Mouse (Mus musculus) hematopoietic stem cell, adult 5-6 weeks (primary cell): Measurements from ENCODE around the gene Snx10. TPM values are rescaled to one million over a fixed set of nuclear protein-coding genes. Genes with fewer than 3 reads are reported as not detected.

Experiments
- ATAC-seq, 2 experiments: fragments of 125-278 bp in 1 of 2; replicated peaks in 1 of 2; 2 replicates each; pipeline ENCODE4 v1.8.0; 2016 to 2017; ENCODE audit warnings: inconsistent platforms in 2 of 2, mild to moderate bottlenecking in 2 of 2, moderate number of reproducible peaks in 2 of 2, low read depth in 1 of 2, moderate TSS enrichment in 1 of 2; ENCODE audit not compliant: low FRiP score in 2 of 2, poor library complexity in 2 of 2, severe bottlenecking in 2 of 2, insufficient read depth in 1 of 2, low TSS enrichment in 1 of 2
- total RNA-seq: library from RNA; stranded (forward); fragments of 172-1452, 232-1000 nt; gene quantifications from 2 replicates; pipeline ENCODE4 v1.2.3, GENCODE M21; 2017

The Snx10 gene
- total RNA-seq, 1 experiment from 2014 or later, result 129 TPM

DNA sequence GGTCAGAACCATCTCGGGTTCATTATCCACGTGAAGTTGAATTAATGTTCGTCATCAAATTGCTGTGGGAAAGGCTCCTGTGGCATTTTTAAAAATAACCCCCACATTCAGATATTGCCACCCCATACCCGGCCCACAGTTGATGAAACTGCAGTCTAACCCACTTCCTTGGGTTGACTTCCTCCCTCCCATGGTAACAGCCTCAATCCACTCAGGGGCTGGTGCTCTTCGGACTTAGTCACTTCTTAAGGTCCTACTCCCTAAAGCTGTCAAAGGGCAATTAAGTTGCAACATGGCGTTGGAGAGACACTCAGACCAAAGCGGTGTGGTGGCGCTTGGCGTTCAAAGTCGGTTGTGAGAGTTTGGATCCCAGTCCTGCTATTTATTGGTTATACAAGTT lies 80.0 kb downstream of the Snx10 start:
- ATAC-seq, result peak; percentile 65 to 78

DNA sequence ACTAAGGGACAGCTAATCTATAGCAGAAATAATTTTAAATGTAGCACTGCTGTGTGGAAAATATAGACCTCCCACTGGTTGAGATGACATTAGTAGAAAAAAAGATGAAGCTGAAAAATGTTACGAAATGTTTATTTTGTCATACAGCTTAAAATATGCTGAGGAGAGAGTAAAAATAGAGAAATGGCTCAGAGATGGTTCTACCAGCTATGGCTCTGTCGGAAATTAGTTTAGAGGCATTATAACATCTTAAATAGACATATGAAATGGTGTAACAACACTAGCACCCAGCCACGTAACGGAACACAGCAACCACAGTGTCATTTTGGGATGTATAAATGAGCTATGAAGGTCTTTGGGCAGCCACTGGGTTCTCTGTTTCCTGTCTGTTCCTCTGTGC lies 82.5 kb downstream of the Snx10 start:
- peak; percentile 35 to 41; a peak in 2 of 4 replicates for ATAC-seq

DNA sequence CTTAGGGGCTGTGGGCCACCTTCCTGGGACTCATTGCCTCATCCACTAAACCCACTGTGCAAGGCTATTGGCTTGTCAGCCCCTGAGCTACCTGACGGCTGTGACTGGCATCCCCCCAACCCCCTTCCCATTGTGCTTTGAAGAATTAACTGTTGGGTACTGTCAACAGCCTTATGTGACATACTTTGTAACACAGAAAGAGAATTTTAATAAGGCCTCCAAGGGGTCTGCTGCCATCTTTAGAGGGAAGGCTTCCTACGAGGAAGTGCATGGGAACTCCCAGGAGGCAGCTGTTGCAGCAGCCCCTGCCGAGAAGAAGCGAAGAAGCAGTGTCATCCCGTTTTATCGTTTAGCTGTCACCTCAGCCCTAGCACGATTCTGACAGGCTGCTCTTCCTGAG lies 83.1 kb downstream of the Snx10 start:
- peak; percentile 3 to 5; a peak in 1 of 4 replicates for ATAC-seq

DNA sequence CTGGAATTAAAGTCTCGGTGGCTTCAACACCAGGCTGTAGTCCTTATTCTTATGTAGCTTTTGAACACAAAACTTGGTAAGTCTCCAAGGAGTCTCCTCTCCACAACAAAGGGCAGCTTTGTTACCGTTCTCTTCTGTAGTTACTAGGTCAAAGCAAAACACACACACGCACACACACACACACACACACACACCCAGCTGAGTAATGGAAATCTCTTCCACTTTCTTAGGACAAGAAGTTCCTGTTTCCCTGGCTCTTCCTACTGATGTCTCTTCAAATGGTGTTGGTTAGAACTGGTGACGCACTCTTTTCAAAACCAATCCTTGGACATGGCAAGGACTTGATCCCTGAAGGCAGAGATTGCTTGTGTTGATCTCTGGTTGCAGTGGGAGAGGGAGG lies 87.9 kb downstream of the Snx10 start:
- ATAC-seq, result no peak

DNA sequence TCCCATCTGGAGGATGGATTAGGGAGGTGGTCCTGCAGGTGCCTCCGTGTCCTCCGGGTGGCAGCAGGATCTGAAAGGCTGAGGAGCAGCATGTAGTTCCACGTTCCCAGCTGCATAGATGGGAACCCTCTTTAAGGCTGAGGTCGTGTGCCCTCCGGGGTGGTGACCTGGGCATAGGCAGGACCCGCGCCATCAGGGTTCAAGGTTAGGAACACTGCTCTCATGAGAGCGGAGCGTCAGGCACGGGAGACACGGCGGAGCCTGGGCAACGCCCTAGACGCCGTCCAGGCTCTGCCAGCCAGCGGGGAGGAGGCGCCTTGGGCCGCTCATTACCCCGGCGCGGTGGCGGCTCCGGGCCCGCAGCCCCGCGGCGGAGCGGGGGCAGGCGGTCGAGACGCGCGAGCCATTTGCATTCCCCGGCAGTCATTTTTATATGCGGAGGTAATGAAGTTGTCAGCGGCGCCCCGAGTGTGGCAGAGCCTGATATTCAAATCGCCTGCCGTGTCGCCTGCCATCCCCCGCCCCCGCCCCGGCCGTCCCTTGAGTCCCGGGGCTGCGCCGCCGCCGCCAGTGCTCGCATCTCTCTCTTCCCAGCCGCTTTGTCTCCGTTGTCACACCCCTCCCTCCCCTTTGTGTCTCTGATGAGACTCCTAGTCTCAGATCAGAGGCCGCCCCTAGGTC lies 88.8 kb downstream of the Snx10 start:
- peak; percentile 83 to 89 for ATAC-seq

DNA sequence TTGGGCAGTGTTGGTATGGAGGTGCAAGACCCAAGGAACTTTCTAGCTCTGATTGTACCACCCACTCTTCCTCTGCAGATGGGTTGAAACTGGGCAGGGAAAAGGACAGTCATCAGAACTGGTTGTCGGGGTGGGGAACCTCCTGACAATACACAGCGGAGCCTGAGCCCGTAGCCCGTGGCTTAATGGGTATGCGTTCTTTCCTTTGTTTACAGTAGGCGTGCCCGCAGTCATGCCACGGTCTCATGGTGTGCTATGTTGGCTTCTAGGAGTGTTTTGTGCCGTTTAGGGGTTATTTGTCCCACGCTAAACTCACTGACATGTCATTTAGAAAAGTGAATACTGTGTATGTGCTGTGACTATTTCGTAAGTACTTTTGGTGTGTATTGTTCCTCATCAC lies 90.0 kb downstream of the Snx10 start:
- ATAC-seq, result no peak

DNA sequence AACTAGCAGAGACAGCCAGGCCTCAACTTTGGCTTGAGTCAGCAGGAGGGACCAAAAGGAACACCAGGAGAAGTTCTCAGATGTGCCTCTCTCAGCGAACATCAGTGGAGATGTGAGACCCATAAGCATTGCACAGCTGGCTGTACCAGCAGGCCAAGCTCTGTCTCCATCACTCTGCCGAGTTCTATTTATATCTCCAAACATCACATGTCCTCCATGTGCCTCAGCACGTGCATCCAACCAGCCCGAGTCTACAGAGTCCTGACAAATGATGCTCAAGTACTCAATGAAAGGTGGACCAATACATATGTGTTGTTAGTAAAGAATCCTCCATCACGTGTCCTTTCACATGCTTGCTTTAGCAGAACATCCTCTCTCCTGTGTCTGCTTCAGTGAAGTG lies 103.1 kb downstream of the Snx10 start:
- no peak for ATAC-seq

DNA sequence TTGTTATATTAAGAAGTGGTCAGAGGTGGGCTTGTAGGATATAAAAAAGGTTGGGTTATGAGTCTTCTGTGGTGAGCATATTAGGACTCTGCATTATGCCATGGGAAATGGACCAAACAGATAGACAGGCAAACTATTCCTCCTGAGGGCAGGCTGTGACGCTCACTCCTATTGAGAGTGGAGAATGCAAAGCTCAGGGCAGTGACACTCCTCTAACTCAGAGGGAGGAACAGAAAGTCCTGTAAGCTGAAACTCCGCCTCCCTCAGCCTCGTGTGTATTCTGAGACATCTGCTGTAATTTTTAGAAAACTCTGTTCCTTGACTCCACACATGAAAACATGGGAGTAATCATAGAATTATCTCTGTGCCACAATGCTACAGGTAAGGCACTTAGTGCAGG lies 106.0 kb downstream of the Snx10 start:
- 0 out of 4 replicates have a peak, but pooled peaks of 1 of the 2 experiments have one; percentile 32 for ATAC-seq

DNA sequence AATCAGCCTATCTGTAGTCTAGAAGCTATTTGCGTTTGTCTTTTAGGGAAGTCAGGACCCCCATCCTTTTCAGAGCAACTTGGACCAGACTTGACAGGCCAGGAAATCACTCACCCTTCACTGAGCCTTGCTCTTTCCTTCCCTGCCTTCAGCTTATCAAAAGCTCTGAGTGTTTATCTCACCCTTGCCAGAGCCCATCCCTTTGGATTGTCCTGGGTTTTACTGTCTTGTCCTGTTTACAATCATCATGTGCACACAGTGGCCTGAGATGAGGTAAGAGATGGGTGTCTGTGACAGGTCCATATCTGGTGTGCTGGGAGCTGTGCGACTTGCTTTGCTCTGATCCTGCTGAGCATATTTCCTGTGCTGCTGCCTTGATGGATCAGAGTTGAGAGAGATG lies 106.5 kb downstream of the Snx10 start:
- ATAC-seq, result no peak

DNA sequence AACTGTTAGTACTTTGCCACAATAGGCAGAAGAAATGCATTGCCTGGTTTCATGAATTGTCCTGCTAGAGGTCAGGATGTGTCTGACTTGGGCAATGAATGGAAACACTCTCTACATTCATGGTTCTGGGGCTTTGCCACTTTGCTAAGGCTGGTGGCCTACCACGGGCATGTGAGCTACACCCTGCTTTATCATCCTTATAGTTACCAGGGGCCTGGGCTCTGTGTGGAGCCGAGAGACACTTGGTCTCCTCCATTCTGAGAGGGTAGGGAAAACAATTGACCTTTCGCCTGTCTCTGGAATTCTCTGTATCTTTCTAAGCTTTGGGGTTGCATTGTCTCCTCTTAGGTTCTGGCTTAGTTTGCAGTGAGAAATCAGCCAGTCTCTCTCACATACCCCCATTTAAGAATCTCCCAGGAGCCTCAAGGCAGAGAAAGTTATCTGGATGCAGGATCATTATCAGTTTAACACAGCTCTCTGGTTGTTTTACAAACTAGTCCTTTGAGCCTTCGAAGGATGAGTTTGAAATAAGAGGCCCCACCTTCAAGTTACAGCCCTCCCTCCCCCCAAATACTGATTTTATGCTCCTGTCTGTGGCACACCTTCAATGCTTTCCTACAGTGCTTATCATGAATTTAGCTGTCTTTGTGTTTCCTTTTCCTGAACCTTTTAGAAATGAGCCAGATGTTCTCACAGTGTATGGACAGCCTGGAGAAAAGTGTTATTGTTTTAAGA lies 109.4 kb downstream of the Snx10 start:
- no peak for ATAC-seq

DNA sequence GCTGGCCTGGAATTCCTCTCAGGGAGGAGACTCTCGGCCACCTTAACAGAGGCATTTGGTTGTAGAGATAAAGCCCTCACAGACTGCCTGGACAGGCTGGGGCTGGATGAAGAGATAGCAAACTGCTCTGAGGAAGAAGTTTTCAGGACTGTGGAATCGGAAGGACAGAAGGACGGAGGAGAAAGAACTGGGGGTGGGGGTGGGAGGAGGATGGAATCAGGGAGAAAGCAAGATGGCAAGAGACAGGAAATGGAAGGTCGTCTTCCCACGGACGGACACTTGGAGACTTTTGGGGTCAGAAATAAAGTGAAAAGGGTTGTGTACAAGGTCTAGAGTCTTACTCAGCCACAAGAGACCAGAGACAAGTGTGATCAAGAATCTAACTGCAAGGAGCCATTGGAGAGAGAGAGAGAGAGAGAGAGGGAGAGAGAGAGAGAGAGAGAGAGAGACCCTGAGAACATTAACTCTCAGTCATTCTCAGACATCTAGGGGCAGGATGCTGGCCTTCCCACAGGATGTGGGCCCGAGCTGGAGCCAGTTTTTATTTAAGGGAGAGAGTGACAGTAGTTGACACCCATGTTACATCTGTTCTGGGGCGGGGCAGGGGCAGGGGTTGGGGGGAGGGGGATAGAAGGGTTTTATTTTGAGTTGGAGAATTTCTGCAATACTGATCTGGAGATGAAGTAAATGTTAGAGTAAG lies 110.1 kb downstream of the Snx10 start:
- ATAC-seq, result no peak

DNA sequence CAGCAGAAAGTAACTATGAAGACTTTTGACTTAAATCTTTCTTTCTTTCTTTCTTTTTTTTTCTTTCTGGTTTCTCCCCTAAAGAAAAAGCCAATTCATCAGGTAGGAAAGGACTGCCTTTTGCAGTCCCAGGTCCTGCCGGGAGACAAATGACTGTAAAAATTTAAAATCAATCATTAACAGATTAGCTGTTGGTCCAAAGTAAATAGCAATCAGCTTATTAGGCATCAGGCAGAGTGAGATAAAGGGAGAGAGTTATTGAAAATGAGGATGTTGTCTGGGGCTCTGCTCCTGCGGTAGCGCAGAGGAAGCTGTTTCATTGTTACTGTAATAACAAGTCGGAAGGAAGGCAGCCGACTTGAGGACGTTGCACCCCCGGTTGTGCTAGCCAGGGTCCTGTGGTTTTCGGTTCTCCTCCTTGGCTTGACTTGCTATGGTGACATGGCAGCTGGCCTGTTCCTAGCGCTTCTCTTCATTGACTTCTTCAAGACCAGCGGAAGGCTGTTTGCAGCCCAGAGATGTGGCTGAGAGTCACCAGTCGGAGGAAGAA lies 112.4 kb downstream of the Snx10 start:
- peak; percentile 93 to 98 for ATAC-seq

Other genes starting within 250 kb of the Snx10 start
- gene Nfe2l3, start 91.2 kb upstream of the Snx10 start, total RNA-seq, result 0.25 and 1.0 TPM in 2 replicates
- gene Hnrnpa2b1, start 54.0 kb upstream of the Snx10 start, total RNA-seq, result 1,632 and 1,923 TPM in 2 replicates
- 419 and 609 TPM in 2 replicates for gene Cbx3, start 53.5 kb upstream of the Snx10 start, total RNA-seq